Mouse (Mus musculus): ENCODE measurements around the gene Gm21961. TPM values are rescaled to one million over a fixed set of nuclear protein-coding genes. Genes with fewer than 3 reads are reported as not detected.
"Not testable (repeated sequence)": the region's sequence is repeated elsewhere in the genome, so short reads cannot be mapped to it uniquely, and the experiment has no call there.

Gene Gm21961
- not detected in 2 replicates for polyA plus RNA-seq (2016; fragmentation: Nextera tagmentation; extraction: Ambion mirVana)

GRCm38 (mm10) chr15:65014804-65015203, at the start of gene Gm21961:
Gm21961 (minus strand) TSS chr15:65014904.
- no peak within 1 kb of the TSS for H3K9ac ChIP-seq
- no peaks in the 10 kb centered on the region for H3K36me3 ChIP-seq
- H3K27ac ChIP-seq (ENCODE audit: poor library complexity, severe bottlenecking): no peak within 1 kb of the TSS
- ATAC-seq (ENCODE audit: insufficient number of reproducible peaks, low FRiP score): no peak
- no peaks in the 10 kb centered on the region for H3K9me3 ChIP-seq (replicated peaks)
- H3K27me3 ChIP-seq (replicated peaks): no peaks in the 10 kb centered on the region
- 88% methylated on average over 5 of the region's 5 CpGs for WGBS
- H3K4me2 ChIP-seq: no peak within 1 kb of the TSS
- H3K4me3 ChIP-seq: no peak within 1 kb of the TSS
- no peaks in the 10 kb centered on the region for H3K4me1 ChIP-seq (replicated peaks)

GRCm38 (mm10) chr15:65041999-65042398, 27.3 kb upstream of the Gm21961 start:
- Histone ChIP-seq H3K4me3 (no peak overlapping the region), H3K27ac (ENCODE audit: poor library complexity, severe bottlenecking) (no peak overlapping the region), H3K36me3 (no peaks in the 10 kb centered on the region), H3K4me2 (no peak overlapping the region), H3K9me3 (replicated peaks) (no peaks in the 10 kb centered on the region), H3K9ac (no peak overlapping the region), H3K27me3 (replicated peaks) (no peaks in the 10 kb centered on the region), H3K4me1 (replicated peaks) (no peaks in the 10 kb centered on the region)
- ATAC-seq (ENCODE audit: insufficient number of reproducible peaks, low FRiP score): no peak
- WGBS: 68% methylated on average over 4 of the region's 4 CpGs

DNA sequence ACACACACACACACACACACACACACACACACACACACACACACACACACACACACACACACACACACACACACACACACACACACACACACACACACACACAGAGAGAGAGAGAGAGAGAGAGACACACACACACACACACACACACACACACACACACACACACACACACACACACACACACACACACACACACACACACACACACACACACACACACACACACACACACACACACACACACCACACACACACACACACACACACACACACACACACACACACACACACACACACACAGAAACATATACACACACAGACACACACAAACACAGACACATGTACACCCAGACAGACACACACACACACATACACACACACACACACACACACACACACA, 24.5 kb upstream of the Gm21961 start:
- H3K4me1 ChIP-seq (replicated peaks); H3K9ac ChIP-seq; H3K4me3 ChIP-seq; ATAC-seq (ENCODE audit: insufficient number of reproducible peaks, low FRiP score); H3K4me2 ChIP-seq; H3K27me3 ChIP-seq (replicated peaks); H3K27ac ChIP-seq (ENCODE audit: poor library complexity, severe bottlenecking); H3K9me3 ChIP-seq (replicated peaks); H3K36me3 ChIP-seq: not testable (repeated sequence)

- no peak overlapping the region for H3K27ac ChIP-seq (ENCODE audit: poor library complexity, severe bottlenecking)
- WGBS: 73% methylated on average over 1 of the region's 1 CpGs
- no peak overlapping the region for H3K9ac ChIP-seq
- no peak overlapping the region for H3K4me3 ChIP-seq
- H3K27me3 ChIP-seq (replicated peaks): no peaks in the 10 kb centered on the region
- no peaks in the 10 kb centered on the region for H3K9me3 ChIP-seq (replicated peaks)
- no peaks in the 10 kb centered on the region for H3K36me3 ChIP-seq
- ATAC-seq (ENCODE audit: insufficient number of reproducible peaks, low FRiP score): no peak
- H3K4me2 ChIP-seq: no peak overlapping the region
- no peaks in the 10 kb centered on the region for H3K4me1 ChIP-seq (replicated peaks)
These were observed 3.3 kb upstream of the Gm21961 start for GRCm38 (mm10) chr15:65017971-65018370.

- no peaks in the 10 kb centered on the region for H3K27me3 ChIP-seq (replicated peaks)
- no peaks in the 10 kb centered on the region for H3K4me1 ChIP-seq (replicated peaks)
- H3K9ac ChIP-seq: no peak overlapping the region
- no peak overlapping the region for H3K27ac ChIP-seq (ENCODE audit: poor library complexity, severe bottlenecking)
- no peaks in the 10 kb centered on the region for H3K36me3 ChIP-seq
- H3K4me3 ChIP-seq: no peak overlapping the region
- H3K4me2 ChIP-seq: no peak overlapping the region
- ATAC-seq (ENCODE audit: insufficient number of reproducible peaks, low FRiP score): no peak
- no peaks in the 10 kb centered on the region for H3K9me3 ChIP-seq (replicated peaks)
These were observed 8.5 kb downstream of the Gm21961 start for GRCm38 (mm10) chr15:65006177-65006576.

DNA sequence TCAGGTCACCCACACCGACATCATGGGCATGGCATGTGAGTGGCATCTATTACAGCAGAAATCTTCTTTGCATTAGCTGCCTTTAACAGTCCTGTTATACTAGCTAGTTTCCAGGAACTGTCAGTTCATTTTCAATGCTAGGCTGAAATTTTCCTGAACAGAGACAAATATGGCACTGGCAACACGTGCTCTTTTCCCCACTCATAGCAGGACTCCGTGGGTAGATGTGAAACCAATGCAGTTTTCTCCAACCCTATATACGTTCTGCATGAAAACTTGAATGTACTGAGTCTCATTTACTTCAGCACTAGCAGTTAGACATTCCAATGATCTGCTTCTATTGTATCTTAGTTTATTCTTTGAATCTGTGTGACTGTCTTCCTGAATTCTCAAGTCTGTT, 20.2 kb downstream of the Gm21961 start:
- no peak for ATAC-seq (ENCODE audit: insufficient number of reproducible peaks, low FRiP score)
- Histone ChIP-seq H3K4me1 (replicated peaks) (no peaks in the 10 kb centered on the region), H3K4me3 (no peak overlapping the region), H3K9ac (no peak overlapping the region), H3K9me3 (replicated peaks) (no peaks in the 10 kb centered on the region), H3K4me2 (no peak overlapping the region), H3K36me3 (no peaks in the 10 kb centered on the region), H3K27ac (ENCODE audit: poor library complexity, severe bottlenecking) (no peak overlapping the region), H3K27me3 (replicated peaks) (no peaks in the 10 kb centered on the region)
- 80% methylated on average over 4 of the region's 4 CpGs for WGBS

DNA sequence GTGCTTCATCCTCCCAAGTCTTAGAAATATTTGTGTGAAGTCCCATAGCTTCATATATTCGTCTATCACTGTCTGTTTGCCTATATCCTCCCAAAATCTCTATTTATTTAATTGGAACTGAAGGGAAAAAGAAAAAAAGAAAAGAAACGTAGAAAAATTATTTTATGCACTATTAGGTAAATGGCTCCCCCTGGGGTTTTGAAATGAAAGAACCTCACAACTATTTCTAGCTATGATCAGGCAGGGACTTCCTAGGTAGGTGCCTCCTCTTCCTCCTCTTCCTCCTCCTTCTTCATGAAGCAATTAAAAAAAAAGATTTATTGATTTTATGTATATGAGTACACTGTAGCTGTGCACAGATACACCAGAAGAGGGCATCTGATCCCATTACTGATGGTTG, 34.7 kb downstream of the Gm21961 start:
- 59% methylated on average over 2 of the region's 2 CpGs for WGBS
- H3K9me3 ChIP-seq (replicated peaks): no peaks in the 10 kb centered on the region
- H3K36me3 ChIP-seq: no peaks in the 10 kb centered on the region
- no peak overlapping the region for H3K4me2 ChIP-seq
- no peak overlapping the region for H3K4me3 ChIP-seq
- no peaks in the 10 kb centered on the region for H3K4me1 ChIP-seq (replicated peaks)
- no peak overlapping the region for H3K27ac ChIP-seq (ENCODE audit: poor library complexity, severe bottlenecking)
- no peaks in the 10 kb centered on the region for H3K27me3 ChIP-seq (replicated peaks)
- no peak overlapping the region for H3K9ac ChIP-seq
- ATAC-seq (ENCODE audit: insufficient number of reproducible peaks, low FRiP score): no peak

- H3K4me2 ChIP-seq: no peak overlapping the region
- ATAC-seq (ENCODE audit: insufficient number of reproducible peaks, low FRiP score): no peak
- no peak overlapping the region for H3K4me3 ChIP-seq
- no peaks in the 10 kb centered on the region for H3K27me3 ChIP-seq (replicated peaks)
- no peak overlapping the region for H3K27ac ChIP-seq (ENCODE audit: poor library complexity, severe bottlenecking)
- H3K9me3 ChIP-seq (replicated peaks): no peaks in the 10 kb centered on the region
- H3K36me3 ChIP-seq: no peaks in the 10 kb centered on the region
- WGBS: 85% methylated on average over 7 of the region's 7 CpGs
- H3K9ac ChIP-seq: no peak overlapping the region
- H3K4me1 ChIP-seq (replicated peaks): no peaks in the 10 kb centered on the region
These were observed 38.5 kb downstream of the Gm21961 start for GRCm38 (mm10) chr15:64976044-64976805.

Other genes starting within 250 kb of the Gm21961 start
- gene Gm21798, start 197.2 kb downstream of the Gm21961 start, polyA plus RNA-seq (2016; fragmentation: Nextera tagmentation; extraction: Ambion mirVana): not detected in 2 replicates

Measured in heart, embryonic 12.5 days (tissue).